Mouse (Mus musculus): ENCODE results near the gene Fam57a.

- no peak for TF ChIP-seq CTCF (IDR thresholded peaks at IDR 0.05; ENCODE audit: extremely low read depth, insufficient read depth, insufficient read length, insufficient replicate concordance)
- no peak for TF ChIP-seq POLR2A (IDR thresholded peaks at IDR 0.05; ENCODE audit: low read depth, low read length)
Measured at GRCm38 (mm10) chr11:76158375-76158774, 21.1 kb upstream of the Fam57a start.
